Mouse (Mus musculus) liver, embryonic 11.5 days (tissue): ENCODE data around the gene Snx17. TPM values are rescaled to one million over a fixed set of nuclear protein-coding genes. Genes with fewer than 3 reads are reported as not detected.

Experiments
- ATAC-seq: fragments of 200-750 bp; cut with Nextera tagmentation; replicated peaks from 2 replicates; pipeline ENCODE4 v1.8.0; 2017; ENCODE audit warnings: moderate number of reproducible peaks, mild to moderate bottlenecking, moderate TSS enrichment, moderate library complexity; ENCODE audit not compliant: low FRiP score
- DNase-seq: peaks from one replicate; pipeline ENCODE4 v3.0.0-alpha.2; 2017; ENCODE audit warnings: low spot score
- H3K27ac ChIP-seq: fragments of 300-500 bp; sonication (generic); 2 replicates; pipeline ENCODE4 v1.5.1; 2014; ENCODE audit warnings: mild to moderate bottlenecking, low read depth, low read length, control low read depth
- H3K27me3 ChIP-seq: fragments of 300-500 bp; sonication (generic); replicated peaks from 2 replicates; pipeline ENCODE4 v1.6.1; 2014; ENCODE audit warnings: low read length, mixed read lengths; ENCODE audit not compliant: control insufficient read depth, insufficient read depth
- H3K36me3 ChIP-seq: fragments of 300-500 bp; sonication (generic); 2 replicates; pipeline ENCODE4 v1.6.1; 2014; ENCODE audit warnings: mild to moderate bottlenecking, low read length, moderate library complexity, mixed read lengths; ENCODE audit not compliant: control insufficient read depth, insufficient read depth
- H3K4me1 ChIP-seq: fragments of 300-500 bp; sonication (generic); replicated peaks from 2 replicates; pipeline ENCODE4 v1.6.1; 2014; ENCODE audit warnings: low read length, mixed read lengths; ENCODE audit not compliant: control insufficient read depth, insufficient read depth
- H3K4me2 ChIP-seq: fragments of 300-500 bp; sonication (generic); 2 replicates; pipeline ENCODE4 v1.6.1; 2014; ENCODE audit warnings: mild to moderate bottlenecking, control low read depth, moderate library complexity
- H3K4me3 ChIP-seq: fragments of 300-500 bp; sonication (generic); 2 replicates; pipeline ENCODE4 v1.5.1; 2014; ENCODE audit warnings: low read depth, low read length, control low read depth
- H3K9ac ChIP-seq: fragments of 300-500 bp; sonication (generic); 2 replicates; pipeline ENCODE4 v1.6.1; 2014; ENCODE audit warnings: low read depth, low read length, control low read depth
- H3K9me3 ChIP-seq: fragments of 300-500 bp; sonication (generic); 2 replicates; pipeline ENCODE4 v1.6.1; 2016; ENCODE audit warnings: low read length, inconsistent platforms, mixed read lengths; ENCODE audit not compliant: control insufficient read depth
- WGBS: fragments of 180-500 bp; shearing (Covaris S2); extraction: QIAGEN DNeasy Blood & Tissue Kit; methylation state at CpG from one replicate; pipeline ENCODE4 v1.1.7; 2014; 5-methylcytosine and 5-hydroxymethylcytosine counted together
- polyA plus RNA-seq: library from polyadenylated mRNA; unstranded; fragments of >200 nt; fragmentation: Nextera tagmentation; extraction: Ambion mirVana; gene quantifications from 2 replicates; pipeline ENCODE4 v1.2.1, GENCODE M21; 2014

The Snx17 gene
- 87.6 and 94.7 TPM in 2 replicates for polyA plus RNA-seq

DNA sequence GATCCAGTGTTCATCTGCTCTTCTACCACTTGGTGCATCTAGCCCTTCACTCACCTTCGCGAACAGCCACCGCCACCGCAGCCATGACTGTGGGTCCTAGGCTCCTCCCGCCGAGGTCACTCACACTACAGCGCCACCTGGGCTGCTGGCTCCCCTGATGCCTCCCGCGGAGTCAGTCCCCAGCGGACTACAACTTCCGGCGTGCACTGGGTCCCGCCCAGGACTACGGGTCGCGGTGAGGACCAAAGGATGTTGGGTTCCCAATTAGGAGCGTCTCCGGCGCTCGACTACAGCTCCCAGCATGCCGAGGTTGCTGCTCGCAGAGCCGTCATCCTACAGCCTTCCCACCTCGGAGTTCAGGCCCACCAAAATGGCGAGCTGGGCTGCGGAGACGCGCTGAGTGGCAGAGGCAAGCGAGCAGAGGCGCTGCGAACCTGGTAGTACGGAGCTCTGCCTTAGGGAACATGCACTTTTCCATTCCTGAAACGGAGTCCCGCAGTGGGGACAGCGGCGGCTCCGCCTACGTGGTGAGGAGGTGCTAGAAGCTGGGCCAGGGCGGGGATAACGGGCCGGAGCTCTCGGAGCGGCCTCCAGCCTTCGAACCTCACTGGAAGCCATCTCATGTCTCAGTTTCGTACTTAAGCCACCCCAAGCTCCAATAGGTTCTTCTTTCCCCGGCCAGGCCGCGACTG, at the start of gene Snx17, which contains the start of gene Eif2b4:
Gene Snx17, plus strand, starts transcription at position 289 of the 692 bp plus-strand sequence.
Gene Eif2b4, minus strand, starts transcription at position 492 of the 692 bp plus-strand sequence.
- Histone ChIP-seq H3K27me3 (no peaks in the 10 kb centered on the region), H3K36me3 (peaks cover 56% of the 10 kb centered on the region), H3K27ac (peak within 1 kb of the TSS; percentile 65), H3K4me1 (peaks cover 13% of the 10 kb centered on the region), H3K4me2 (peak within 1 kb of the TSS; percentile 87), H3K4me3 (peak within 1 kb of the TSS; percentile 80), H3K9me3 (no peaks in the 10 kb centered on the region), H3K9ac (peak within 1 kb of the TSS; percentile 85)
- ATAC-seq (peak; percentile 94), DNase-seq (peak; percentile 99)
- WGBS = under 1% methylated on average over 48 of the region's 48 CpGs

DNA sequence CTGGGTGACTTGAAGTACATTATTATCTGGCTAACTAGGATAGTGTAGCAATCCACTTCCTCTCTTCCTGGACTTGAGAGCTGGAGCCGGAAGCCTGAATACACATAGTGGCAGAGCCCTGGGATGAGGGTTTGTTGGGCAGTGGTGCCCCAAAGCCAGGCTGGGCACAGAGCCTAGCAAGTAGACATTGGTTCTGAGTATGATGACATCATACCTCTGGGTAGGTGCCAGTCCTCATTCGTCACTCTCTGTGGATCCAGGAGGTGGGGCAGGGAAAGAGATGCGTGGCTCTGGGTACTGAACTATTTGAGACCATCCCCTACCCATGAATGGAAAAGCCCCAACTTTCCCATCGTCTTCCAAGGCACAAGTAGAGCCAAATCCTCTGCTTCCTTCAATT, 43.2 kb upstream of the Snx17 start:
- Histone ChIP-seq H3K27ac (no peak overlapping the region), H3K27me3 (no peaks in the 10 kb centered on the region), H3K9me3 (no peaks in the 10 kb centered on the region), H3K4me1 (peaks cover 3% of the 10 kb centered on the region), H3K4me2 (no peak overlapping the region), H3K4me3 (no peak overlapping the region), H3K9ac (no peak overlapping the region), H3K36me3 (peaks cover 7% of the 10 kb centered on the region)
- WGBS = 85% methylated on average over 4 of the region's 4 CpGs
- ATAC-seq (no peak), DNase-seq (no peak)

DNA sequence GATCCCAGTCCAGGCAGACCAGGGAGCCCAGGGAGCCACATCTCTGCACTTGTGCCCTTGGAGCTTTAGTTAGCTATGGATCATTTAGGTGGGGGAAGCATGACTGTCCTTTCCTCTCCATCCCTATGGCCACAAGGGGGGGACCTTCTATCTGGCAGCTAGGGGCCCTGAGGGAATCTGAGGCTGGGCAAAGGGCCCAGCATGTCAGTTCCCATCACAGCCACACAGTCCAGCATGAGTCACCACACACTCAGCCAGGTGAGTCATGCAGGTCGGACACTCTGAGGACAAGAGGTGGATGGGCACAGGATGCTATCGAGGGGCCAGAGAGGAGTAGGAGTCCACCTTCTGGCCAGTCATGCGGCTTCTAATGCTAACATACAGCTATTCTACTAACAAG, 41.3 kb upstream of the Snx17 start:
- 90% methylated on average over 3 of the region's 3 CpGs for WGBS
- ATAC-seq (no peak), DNase-seq (no peak)
- Histone ChIP-seq H3K4me1 (peaks cover 3% of the 10 kb centered on the region), H3K4me3 (no peak overlapping the region), H3K9me3 (no peaks in the 10 kb centered on the region), H3K36me3 (peaks cover 1% of the 10 kb centered on the region), H3K27me3 (no peaks in the 10 kb centered on the region), H3K9ac (no peak overlapping the region), H3K4me2 (no peak overlapping the region), H3K27ac (no peak overlapping the region)

DNA sequence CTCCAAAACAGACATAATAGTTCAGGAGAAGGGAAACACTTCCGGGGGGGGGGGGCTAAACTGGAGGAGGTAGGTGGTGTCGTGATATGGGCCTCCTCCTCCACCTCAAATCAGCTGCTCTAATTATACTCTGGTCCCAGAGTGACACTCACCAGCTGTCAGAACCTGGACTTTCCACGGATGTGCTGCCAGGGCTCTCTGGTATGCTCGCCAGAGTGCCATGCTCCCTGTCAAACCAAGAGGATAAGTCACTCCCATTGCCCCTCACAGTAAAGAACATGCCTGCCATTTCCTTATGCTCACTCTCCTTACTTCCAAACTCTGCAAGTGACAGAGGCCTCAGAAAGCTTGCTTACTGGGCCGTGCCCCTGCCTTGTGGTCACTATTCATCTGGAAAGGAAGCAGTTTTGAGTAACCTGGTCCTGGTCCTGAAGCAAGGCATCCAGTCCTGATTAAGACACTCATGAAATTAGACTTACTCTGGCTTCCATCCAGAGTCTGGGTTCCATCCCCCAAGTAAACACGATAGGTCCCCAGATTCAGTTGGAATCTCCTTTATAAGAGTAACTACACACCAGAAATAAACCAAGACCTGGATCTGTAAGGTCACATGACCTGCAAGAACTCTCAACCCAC, 39.4 kb upstream of the Snx17 start:
- DNase-seq (no peak), ATAC-seq (peak; percentile 7; the same call in 1 of the 2 replicates)
- Histone ChIP-seq H3K27ac (no peak overlapping the region), H3K27me3 (no peaks in the 10 kb centered on the region), H3K4me2 (peak overlapping the region; percentile 89), H3K9me3 (no peaks in the 10 kb centered on the region), H3K9ac (peak overlapping the region; percentile 67), H3K4me1 (peaks cover 3% of the 10 kb centered on the region), H3K36me3 (peaks cover 18% of the 10 kb centered on the region), H3K4me3 (peak overlapping the region; percentile 69)
- WGBS = 39% methylated on average over 6 of the region's 6 CpGs

DNA sequence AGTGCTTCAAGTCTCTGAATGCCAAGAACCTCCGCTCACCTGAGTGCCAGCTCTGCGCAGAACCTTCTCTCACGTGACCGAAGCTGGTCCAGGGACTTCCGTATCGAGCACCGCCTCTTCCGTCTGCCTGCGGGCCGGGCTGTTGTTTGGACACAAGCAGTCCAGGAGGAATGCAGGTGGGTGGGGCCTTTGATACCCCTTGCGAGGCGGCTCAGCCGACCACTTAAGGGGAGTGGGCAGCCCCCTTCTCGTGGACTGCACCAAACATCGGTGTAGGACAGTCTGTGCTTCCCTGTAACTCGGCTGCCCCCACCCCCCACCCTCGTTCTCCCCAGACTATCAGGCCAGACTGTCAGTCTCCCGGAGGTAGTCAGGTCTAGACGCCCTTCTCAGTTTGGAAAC, 38.9 kb upstream of the Snx17 start, which contains the start of gene Mpv17:
Gene Mpv17, minus strand, starts transcription at position 100 of the 402 bp plus-strand sequence.
- Histone ChIP-seq H3K9ac (peak within 1 kb of the TSS; percentile 67), H3K27me3 (no peaks in the 10 kb centered on the region), H3K9me3 (no peaks in the 10 kb centered on the region), H3K36me3 (peaks cover 21% of the 10 kb centered on the region), H3K27ac (no peak within 1 kb of the TSS; the same call in 1 of the 2 replicates), H3K4me2 (peak within 1 kb of the TSS; percentile 89), H3K4me3 (peak within 1 kb of the TSS; percentile 69), H3K4me1 (peaks cover 3% of the 10 kb centered on the region)
- WGBS = under 1% methylated on average over 19 of the region's 19 CpGs
- DNase-seq (peak; percentile 81), ATAC-seq (peak; percentile 92)

DNA sequence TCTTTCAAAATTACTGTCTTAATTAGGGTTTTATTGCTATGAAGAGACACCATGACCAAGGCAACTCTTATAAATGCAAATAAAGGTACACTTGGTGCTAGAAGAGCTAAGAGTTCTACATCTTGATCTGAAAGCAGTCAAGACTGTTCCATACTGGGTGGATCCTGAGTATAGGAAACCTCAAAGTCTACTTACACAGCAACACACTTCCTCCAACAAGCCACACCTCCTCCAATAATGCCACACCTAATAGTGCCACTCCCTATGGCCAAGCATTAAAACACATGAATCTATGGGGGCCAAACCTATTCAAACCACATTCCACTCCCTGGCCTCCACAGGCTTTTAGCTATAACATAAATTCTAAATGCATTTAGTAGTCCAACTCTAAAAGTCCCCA, 30.6 kb upstream of the Snx17 start:
- ATAC-seq = peak; percentile 69

DNA sequence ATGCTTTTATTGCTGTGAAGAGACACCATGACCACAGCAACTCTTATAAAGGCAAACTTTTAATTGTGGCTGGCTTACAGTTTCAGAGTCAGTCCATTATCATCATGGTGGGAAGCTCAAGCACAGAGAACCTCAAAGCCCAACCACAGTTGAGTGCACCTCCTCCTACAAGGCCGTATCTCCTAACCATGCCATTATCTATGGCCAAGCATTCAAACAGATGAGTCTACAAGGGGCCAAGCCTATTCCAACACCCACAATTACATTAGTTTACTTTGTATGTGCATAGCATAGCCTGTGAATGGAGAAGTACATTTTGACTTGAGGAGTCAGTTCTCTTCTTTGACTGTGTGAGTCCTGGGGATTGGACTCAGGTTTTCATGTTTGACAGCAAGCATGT, 28.1 kb upstream of the Snx17 start:
- H3K4me2 ChIP-seq = no peak overlapping the region; the same call in 1 of the 2 replicates

More for the DNA sequence above, 30.6 kb upstream of the Snx17 start:
- no peak for DNase-seq
- Histone ChIP-seq H3K27me3 (no peaks in the 10 kb centered on the region), H3K9me3 (no peaks in the 10 kb centered on the region), H3K9ac (no peak overlapping the region), H3K27ac (no peak overlapping the region), H3K4me1 (no peaks in the 10 kb centered on the region), H3K36me3 (peaks cover 59% of the 10 kb centered on the region), H3K4me2 (no peak overlapping the region), H3K4me3 (no peak overlapping the region)

DNA sequence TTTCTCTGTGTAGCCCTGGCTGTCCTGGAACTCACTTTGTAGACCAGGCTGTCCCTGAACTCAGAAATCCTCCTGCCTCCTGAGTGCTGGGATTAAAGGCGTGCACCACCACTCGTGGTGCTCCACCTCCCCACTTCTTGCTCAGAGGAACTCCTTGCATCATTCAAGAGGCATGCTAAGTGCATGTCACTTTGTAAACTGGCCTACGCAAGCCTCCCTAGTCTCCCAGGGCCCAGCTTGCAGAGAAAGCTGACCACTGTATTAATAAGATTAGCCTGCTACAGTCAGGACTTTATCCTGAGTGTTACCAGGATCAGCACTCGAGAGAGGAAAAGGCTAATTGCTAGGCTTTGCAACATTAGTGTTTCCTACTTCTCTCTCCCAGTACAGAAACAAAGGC, 24.4 kb upstream of the Snx17 start:
- Histone ChIP-seq H3K27ac (no peak overlapping the region), H3K36me3 (peaks cover 70% of the 10 kb centered on the region), H3K9ac (no peak overlapping the region), H3K4me2 (no peak overlapping the region), H3K4me3 (no peak overlapping the region), H3K27me3 (no peaks in the 10 kb centered on the region), H3K9me3 (no peaks in the 10 kb centered on the region), H3K4me1 (no peaks in the 10 kb centered on the region)
- no peak for ATAC-seq
- DNase-seq = no peak
- 91% methylated on average over 4 of the region's 4 CpGs for WGBS

More for the DNA sequence above, 28.1 kb upstream of the Snx17 start:
- H3K9ac ChIP-seq = no peak overlapping the region
- ATAC-seq (peak; percentile 82), DNase-seq (no peak)
- no peak overlapping the region for H3K27ac ChIP-seq
- peaks cover 60% of the 10 kb centered on the region for H3K36me3 ChIP-seq
- no peaks in the 10 kb centered on the region for H3K4me1 ChIP-seq
- H3K27me3 ChIP-seq = no peaks in the 10 kb centered on the region
- no peaks in the 10 kb centered on the region for H3K9me3 ChIP-seq
- H3K4me3 ChIP-seq = no peak overlapping the region
- 58% methylated on average over 1 of the region's 1 CpGs for WGBS
